Mouse (Mus musculus) heart, embryonic 10.5 days (tissue): Measurements from ENCODE around the gene Atp6v0d1. TPM values are rescaled to one million over a fixed set of nuclear protein-coding genes. Genes with fewer than 3 reads are reported as not detected.

Experiments
- microRNA counts: library from miRNA; unstranded; fragments of <30 nt; microRNA quantifications from one replicate; lab custom pipeline; 2017
- microRNA-seq: library from miRNA; unstranded; fragments of <30 nt; microRNA quantifications from one replicate; pipeline ENCODE4, GENCODE M21; 2017
- polyA plus RNA-seq: library from polyadenylated mRNA; unstranded; fragments of >200 nt; fragmentation: Nextera tagmentation; extraction: Ambion mirVana; gene quantifications from 2 replicates; pipeline ENCODE4 v1.2.1, GENCODE M21; 2016

Atp6v0d1 gene
- polyA plus RNA-seq, 1 experiment from 2014 or later = 70.6 TPM

MicroRNAs encoded within 50 kb of the gene (microRNA counts, 519-probe panel; counts per million panel counts)
- 2,389 counts per million, percentile 5 among the panel's probes with 10 or more counts for microRNA mmu-miR-1966 (lab: Ali Mortazavi, UCI)

Small RNA genes lying within 50 kb of the gene (microRNA-seq; reads per million reads assigned to microRNA genes)
- gene Mir1966 = 0.76 reads per million

Other genes starting within 250 kb of the Atp6v0d1 start
- 1.5 and 1.9 TPM in 2 replicates for gene Lrrc29, start 239.8 kb downstream of the Atp6v0d1 start, polyA plus RNA-seq
- 99.6 and 101 TPM in 2 replicates for gene Tmem208, start 239.7 kb downstream of the Atp6v0d1 start, polyA plus RNA-seq
- 2.1 and 3.0 TPM in 2 replicates for gene Fhod1, start 218.1 kb downstream of the Atp6v0d1 start, polyA plus RNA-seq
- gene Slc9a5, start 217.2 kb downstream of the Atp6v0d1 start, polyA plus RNA-seq = 1.8 and 2.4 TPM in 2 replicates
- 0.12 and 0.44 TPM in 2 replicates for gene Plekhg4, start 192.8 kb downstream of the Atp6v0d1 start, polyA plus RNA-seq
- not detected in 2 replicates for gene Kctd19, start 152.5 kb downstream of the Atp6v0d1 start, polyA plus RNA-seq
- gene Lrrc36, start 152.5 kb downstream of the Atp6v0d1 start, polyA plus RNA-seq = 0.09 TPM in 1 of 2 replicates, not detected in the other
- 25.5 and 28.4 TPM in 2 replicates for gene Tppp3, start 94.5 kb downstream of the Atp6v0d1 start, polyA plus RNA-seq
- gene Zdhhc1, start 69.1 kb downstream of the Atp6v0d1 start, polyA plus RNA-seq = 16.1 and 21.6 TPM in 2 replicates
- gene Hsd11b2, start 47.3 kb downstream of the Atp6v0d1 start, polyA plus RNA-seq = 14.8 and 37.5 TPM in 2 replicates
- 34.8 and 37.3 TPM in 2 replicates for gene Ripor1, start 39.2 kb upstream of the Atp6v0d1 start, polyA plus RNA-seq
- gene Ctcf, start 70.5 kb upstream of the Atp6v0d1 start, polyA plus RNA-seq = 70.3 and 103 TPM in 2 replicates
- gene Agrp, start 71.3 kb upstream of the Atp6v0d1 start, polyA plus RNA-seq = 0.31 and 0.35 TPM in 2 replicates
- gene Carmil2, start 120.2 kb upstream of the Atp6v0d1 start, polyA plus RNA-seq = 0.31 and 0.63 TPM in 2 replicates
- gene Acd, start 135.1 kb upstream of the Atp6v0d1 start, polyA plus RNA-seq = 46.6 and 52.9 TPM in 2 replicates
- 12.8 and 14.1 TPM in 2 replicates for gene Pard6a, start 135.1 kb upstream of the Atp6v0d1 start, polyA plus RNA-seq
- not detected in 2 replicates for gene 4933405L10Rik, start 141.6 kb upstream of the Atp6v0d1 start, polyA plus RNA-seq
- 18.7 and 28.8 TPM in 2 replicates for gene Enkd1, start 142.2 kb upstream of the Atp6v0d1 start, polyA plus RNA-seq
- gene Gfod2, start 192.6 kb upstream of the Atp6v0d1 start, polyA plus RNA-seq = 13.1 and 18.2 TPM in 2 replicates